Mouse (Mus musculus): ENCODE results near the gene Atxn2.

- TF ChIP-seq CTCF (IDR thresholded peaks at IDR 0.05; ENCODE audit: low read depth) (no peak), EP300 (IDR thresholded peaks at IDR 0.05; ENCODE audit: low read depth) (no peak)
Measured at GRCm38 (mm10) chr5:121833159-121833558, 122.0 kb downstream of the Atxn2 start.
